In genomic region chr4:57916201-57916661, GRCm38 (mm10) we compare ENCODE assay signal across 8 mouse cellular contexts. TPM values are rescaled to one million over a fixed set of nuclear protein-coding genes. Genes with fewer than 3 reads are reported as not detected.
DNase-seq lines count a peak whose midpoint lies in the region; ATAC-seq lines count a peak whose summit lies in the region.

TSS of gene D630039A03Rik (minus strand) at chr4:57916297.

- H3K4me2 ChIP-seq in neural tube, embryonic 12.5 days (replicated peaks): peak within 1 kb of the TSS; percentile 35; the same call in 1 of the 2 replicates
- H3K4me2 ChIP-seq in liver, embryonic 12.5 days: peak within 1 kb of the TSS; percentile 48

- H3K9me3 ChIP-seq in neural tube, embryonic 12.5 days: no peaks in the 10 kb centered on the region
- no peaks in the 10 kb centered on the region for H3K9me3 ChIP-seq in liver, embryonic 12.5 days (replicated peaks)

- H3K4me1 ChIP-seq in neural tube, embryonic 12.5 days: peaks cover 12% of the 10 kb centered on the region; the same call in 1 of the 2 replicates
- H3K4me1 ChIP-seq in liver, embryonic 12.5 days: peaks cover 6% of the 10 kb centered on the region; the same call in 1 of the 2 replicates

- WGBS in neural tube, embryonic 12.5 days: 29% methylated on average over 9 of the region's 9 CpGs
- 17% methylated on average over 9 of the region's 9 CpGs for WGBS in liver, embryonic 12.5 days (ENCODE audit: insufficient replicate concordance)

- peaks cover 10% of the 10 kb centered on the region for H3K27me3 ChIP-seq in neural tube, embryonic 12.5 days (replicated peaks)
- H3K27me3 ChIP-seq in liver, embryonic 12.5 days (replicated peaks): peaks cover 21% of the 10 kb centered on the region

- H3K36me3 ChIP-seq in neural tube, embryonic 12.5 days: no peaks in the 10 kb centered on the region
- no peaks in the 10 kb centered on the region for H3K36me3 ChIP-seq in liver, embryonic 12.5 days

- H3K4me3 ChIP-seq in neural tube, embryonic 12.5 days: no peak within 1 kb of the TSS
- H3K4me3 ChIP-seq in liver, embryonic 12.5 days: peak within 1 kb of the TSS; percentile 20

- ATAC-seq in neural tube, embryonic 12.5 days (ENCODE audit: low FRiP score, low read depth): no peak
- peak; percentile 60 for ATAC-seq in inflammation-experienced regulatory T-cells, adult 6 months
- no peak for ATAC-seq in liver, embryonic 12.5 days
- ATAC-seq in monocyte, adult 5-6 weeks (replicated peaks; ENCODE audit: insufficient number of reproducible peaks, low FRiP score, low TSS enrichment, poor library complexity, severe bottlenecking): no peak

- H3K27ac ChIP-seq in neural tube, embryonic 12.5 days: no peak within 1 kb of the TSS
- H3K27ac ChIP-seq in liver, embryonic 12.5 days: no peak within 1 kb of the TSS

- intact Hi-C loops in left cerebral cortex, postnatal 14 days (cut with DNase I): no loop called here

- DNase-seq in neural tube, embryonic 10.5 days (ENCODE audit: extremely low spot score, low spot score): no peak
- peak; percentile 75 to 83 for DNase-seq in adrenal gland, postnatal 36 days
- peak; percentile 62 for DNase-seq in testis, postnatal 10 days (ENCODE audit: low spot score)
- DNase-seq in left cerebral cortex, postnatal 14 days (ENCODE audit: low spot score in 2 of 2): no peak

- H3K9ac ChIP-seq in neural tube, embryonic 12.5 days: no peak within 1 kb of the TSS
- no peak within 1 kb of the TSS for H3K9ac ChIP-seq in liver, embryonic 12.5 days

RNA-seq across cellular contexts. Expression of gene D630039A03Rik, which starts in this region (rescaled TPM):
- 0.40 and 0.52 TPM in 2 replicates for polyA plus RNA-seq in neural tube, embryonic 12.5 days (2016; fragmentation: Nextera tagmentation; extraction: Ambion mirVana)
- 10 to 100 TPM in 1 of 2 experiments, 1 to 10 TPM in 1; 9.8 to 15.0 TPM for total RNA-seq in adrenal gland, postnatal 36 days (2021)
- polyA plus RNA-seq in inflammation-experienced regulatory T-cells, adult 6 months (2017; shearing (Covaris generic)): 10 to 100 TPM in 2 of 3 experiments, 1 to 10 TPM in 1; 8.9 to 18.3 (median 18.2) TPM
- 0.39 and 0.51 TPM in 2 replicates for polyA plus RNA-seq in liver, embryonic 12.5 days (2016; fragmentation: Nextera tagmentation; extraction: Ambion mirVana)
- under 1 TPM; 0.15 to 0.19 TPM for total RNA-seq in left cerebral cortex, postnatal 14 days (2021)
- 0.19 TPM in 1 of 3 replicates, not detected in the others for total RNA-seq in monocyte, adult 5-6 weeks (2017)

Comparison
In these comparisons a context has a peak if more than half of its experiments do, and no peak if none do; other contexts are left out.
1. DNase-seq: peak in adrenal gland, postnatal 36 days (2 of 2) and testis, postnatal 10 days (single experiment); none in neural tube, embryonic 10.5 days (single experiment) and left cerebral cortex, postnatal 14 days (0 of 2).